ENCODE assay signal across 16 mouse cellular contexts in the genomic region with DNA sequence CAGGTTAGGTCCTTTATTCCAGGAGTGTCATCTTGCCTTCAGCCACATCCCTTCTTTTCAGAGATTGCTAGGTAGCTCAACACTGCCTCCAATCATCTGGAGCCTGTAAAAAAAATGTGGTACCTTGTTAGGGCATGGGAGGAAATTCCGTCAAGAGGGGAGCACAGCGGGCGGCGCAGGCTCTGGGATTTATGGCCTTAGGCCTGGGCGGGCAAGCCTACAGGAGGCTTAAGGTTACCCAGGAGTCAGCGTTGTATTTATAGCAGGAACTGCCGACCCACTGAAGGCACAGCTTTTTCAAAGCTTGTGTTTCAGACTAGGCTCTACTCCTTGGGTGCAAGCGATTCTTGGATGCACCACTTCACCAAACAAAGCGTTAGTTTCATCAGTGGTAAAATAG. TPM values are rescaled to one million over a fixed set of nuclear protein-coding genes. Genes with fewer than 3 reads are reported as not detected.
DNase-seq lines count a peak whose midpoint lies in the region; ATAC-seq and TF ChIP-seq lines count a peak whose summit lies in the region.
"Had no signal": no experiment of that assay in that cellular context is flagged by ENCODE, and none has a peak within 500 bp of the region (broad histone marks: within the 10 kb centered on the region; RNA-seq: fewer than 3 reads in every experiment).

No protein-coding gene starts in this region.

- H3K4me1 ChIP-seq in kidney, adult 2 months (ENCODE audit: control insufficient read depth, insufficient read depth, low read length) = no peaks in the 10 kb centered on the region
- peaks cover 42% of the 10 kb centered on the region for H3K4me1 ChIP-seq in limb, embryonic 15.5 days
- H3K4me1 ChIP-seq: midbrain, embryonic 15.5 days had no signal

- TF ChIP-seq POLR2A in kidney, adult 2 months (IDR thresholded peaks at IDR 0.05; ENCODE audit: low read depth, low read length) = no peak

- H3K36me3 ChIP-seq in kidney, adult 2 months (ENCODE audit: control insufficient read depth, insufficient read depth, low read length) = no peaks in the 10 kb centered on the region
- H3K36me3 ChIP-seq in limb, embryonic 15.5 days = no peaks in the 10 kb centered on the region
- H3K36me3 ChIP-seq: hindbrain, embryonic 10.5 days; liver, embryonic 13.5 days; midbrain, embryonic 15.5 days; neural tube, embryonic 12.5 days had no signal

- TF ChIP-seq CTCF in kidney, adult 2 months (conservative IDR thresholded peaks at IDR 0.05; ENCODE audit: insufficient read depth, insufficient read length, low read depth, low read length) = no peak

- 48% methylated on average over 9 of the region's 9 CpGs for WGBS in kidney, adult 2 months
- 21% methylated on average over 9 of the region's 9 CpGs for WGBS in limb, embryonic 15.5 days

- 0 out of 2 replicates have a peak overlapping the region, but pooled peaks have one; percentile 19 for H3K27ac ChIP-seq in kidney, adult 2 months (ENCODE audit: insufficient read depth, low read depth, low read length)
- H3K27ac ChIP-seq in limb, embryonic 15.5 days = peak overlapping the region; percentile 58; the same call in 1 of the 2 replicates
- H3K27ac ChIP-seq: liver, embryonic 13.5 days; midbrain, embryonic 15.5 days; neural tube, embryonic 12.5 days had no signal

- intact Hi-C loops in gastrocnemius, postnatal 14 days (cut with DNase I; ENCODE audit: low total_unique reads) = no loop called here

- ATAC-seq in limb, embryonic 15.5 days (ENCODE audit: insufficient number of reproducible peaks, low FRiP score, low TSS enrichment, low read depth) = no peak
- ATAC-seq: midbrain, embryonic 15.5 days had no signal

- H3K27me3 ChIP-seq in kidney, adult 2 months (replicated peaks; ENCODE audit: control insufficient read depth, insufficient read depth, low read length) = no peaks in the 10 kb centered on the region
- H3K27me3 ChIP-seq in limb, embryonic 15.5 days = no peaks in the 10 kb centered on the region
- H3K27me3 ChIP-seq: liver, embryonic 13.5 days; midbrain, embryonic 15.5 days; neural tube, embryonic 12.5 days had no signal

- H3K4me3 ChIP-seq in kidney, adult 2 months (ENCODE audit: insufficient read depth, low read depth, low read length) = no peak overlapping the region
- no peak overlapping the region for H3K4me3 ChIP-seq in limb, embryonic 15.5 days
- H3K4me3 ChIP-seq: erythroblast, embryonic 14.5 days; hindbrain, embryonic 10.5 days; liver, embryonic 13.5 days; midbrain, embryonic 15.5 days; neural tube, embryonic 12.5 days had no signal

- H3K9ac ChIP-seq in limb, embryonic 15.5 days = no peak overlapping the region
- H3K9ac ChIP-seq: liver, embryonic 13.5 days; midbrain, embryonic 15.5 days; neural tube, embryonic 12.5 days had no signal

- peak; percentile 63 for DNase-seq in embryo, embryonic 11 days
- no peak for DNase-seq in embryo, embryonic 10 days (ENCODE audit: low spot score)
- peak; percentile 46 for DNase-seq in kidney, adult 2 months
- DNase-seq in kidney, postnatal 25 days = no peak
- peak; percentile 57 for DNase-seq in gastrocnemius, postnatal 14 days
- no peak for DNase-seq in cerebellum, adult 11 months
- DNase-seq in testis, postnatal 10 days (ENCODE audit: low spot score) = no peak
- DNase-seq: adrenal gland, postnatal 14 days; liver, embryonic 13.5 days; thymus, postnatal 14 days had no signal

- no peaks in the 10 kb centered on the region for H3K9me3 ChIP-seq in limb, embryonic 15.5 days
- H3K9me3 ChIP-seq: hindbrain, embryonic 10.5 days; liver, embryonic 13.5 days; midbrain, embryonic 15.5 days; neural tube, embryonic 12.5 days had no signal

- H3K4me2 ChIP-seq in limb, embryonic 15.5 days = no peak overlapping the region
- H3K4me2 ChIP-seq: liver, embryonic 13.5 days; midbrain, embryonic 15.5 days; neural tube, embryonic 12.5 days had no signal

RNA-seq across cellular contexts. Expression of a gene that starts 2.9 kb away (rescaled TPM):
- 14.2 TPM in 2 replicates for polyA plus RNA-seq in kidney, adult 2 months (2012; rRNA removed)
- 100 to 1,000 TPM; 114 to 127 TPM for total RNA-seq in gastrocnemius, postnatal 14 days (2021)
- polyA plus RNA-seq in limb, embryonic 15.5 days (2015; fragmentation: Nextera tagmentation; extraction: Ambion mirVana) = 46.0 and 60.3 TPM in 2 replicates
- total RNA-seq: common myeloid progenitor, adult 5-6 weeks had no signal

RNA-seq across cellular contexts. Expression of a gene that starts 39.4 kb away (rescaled TPM):
- polyA plus RNA-seq in kidney, adult 2 months (2012; rRNA removed) = 4.1 and 5.1 TPM in 2 replicates
- total RNA-seq in gastrocnemius, postnatal 14 days (2021) = under 1 TPM; 0.35 to 0.62 TPM
- polyA plus RNA-seq in limb, embryonic 15.5 days (2015; fragmentation: Nextera tagmentation; extraction: Ambion mirVana) = 6.3 and 7.6 TPM in 2 replicates
- total RNA-seq: common myeloid progenitor, adult 5-6 weeks had no signal
- polyA plus RNA-seq: erythroblast, embryonic 14.5 days had no signal

Comparison
In these comparisons a context has a peak if more than half of its experiments do, and no peak if none do; other contexts are left out.
1. DNase-seq: peak in embryo, embryonic 11 days (single experiment), kidney, adult 2 months (single experiment) and gastrocnemius, postnatal 14 days (single experiment); none in embryo, embryonic 10 days (single experiment), kidney, postnatal 25 days (0 of 2), cerebellum, adult 11 months (single experiment) and testis, postnatal 10 days (single experiment).